Comparison of ENCODE assay signal across 18 mouse cellular contexts in genomic region chr6:61263291-61263690, GRCm38 (mm10).
DNase-seq lines count a peak whose midpoint lies in the region; ATAC-seq and TF ChIP-seq lines count a peak whose summit lies in the region.
"Had no signal": no experiment of that assay in that cellular context is flagged by ENCODE, and none has a peak within 500 bp of the region (broad histone marks: within the 10 kb centered on the region; RNA-seq: fewer than 3 reads in every experiment).

No protein-coding gene starts in this region.

- no peaks in the 10 kb centered on the region for H3K27me3 ChIP-seq in lung, embryonic 15.5 days
- H3K27me3 ChIP-seq in forebrain, embryonic 14.5 days (replicated peaks; ENCODE audit: control insufficient read depth, insufficient read depth, low read length) = no peaks in the 10 kb centered on the region
- no peaks in the 10 kb centered on the region for H3K27me3 ChIP-seq in small intestine, adult 2 months (ENCODE audit: control insufficient read depth, insufficient read depth, low read length)
- H3K27me3 ChIP-seq: limb, embryonic 13.5 days had no signal

- 68% methylated on average over 1 of the region's 1 CpGs for WGBS in lung, embryonic 15.5 days
- WGBS in forebrain, embryonic 14.5 days = 9% methylated on average over 1 of the region's 1 CpGs
- WGBS in small intestine, adult 2 months = 24% methylated on average over 1 of the region's 1 CpGs

- no peak for DNase-seq in lung, postnatal 14 days
- peak; percentile 14 for DNase-seq in WW6 (ENCODE audit: low read depth, low spot score)
- peak; percentile 30 for DNase-seq in forebrain, embryonic 14.5 days (ENCODE audit: low spot score)
- no peak for DNase-seq in gastrocnemius, adult 18-20 months (ENCODE audit: low spot score)
- DNase-seq in retina, embryonic 14.5 days (ENCODE audit: low spot score) = no peak
- DNase-seq: adrenal gland, postnatal 10 days; cerebellum, adult 8-10 months; gastrocnemius, postnatal 14 days; heart, postnatal 14 days; kidney, adult 11 months; kidney, postnatal 14 days; midbrain, embryonic 14.5 days; right cerebral cortex, adult 18-20 months; thymus, adult 18-20 months had no signal

- H3K9me3 ChIP-seq in lung, embryonic 15.5 days = no peaks in the 10 kb centered on the region
- no peaks in the 10 kb centered on the region for H3K9me3 ChIP-seq in forebrain, embryonic 14.5 days (replicated peaks; ENCODE audit: control insufficient read depth, low read length)
- H3K9me3 ChIP-seq: limb, embryonic 13.5 days had no signal

- no peak overlapping the region for H3K4me3 ChIP-seq in lung, embryonic 15.5 days
- no peak overlapping the region for H3K4me3 ChIP-seq in forebrain, embryonic 14.5 days (ENCODE audit: low read depth, low read length)
- H3K4me3 ChIP-seq in small intestine, adult 2 months (ENCODE audit: low read depth, low read length) = no peak overlapping the region
- H3K4me3 ChIP-seq: limb, embryonic 13.5 days had no signal

- TF ChIP-seq POLR2A in small intestine, adult 2 months (IDR thresholded peaks at IDR 0.05; ENCODE audit: low read depth, low read length) = no peak

- peaks cover 11% of the 10 kb centered on the region; the same call in 1 of the 2 replicates for H3K4me1 ChIP-seq in lung, embryonic 15.5 days
- 0 out of 2 replicates have a peak, but pooled peaks cover 7% of the 10 kb centered on the region for H3K4me1 ChIP-seq in forebrain, embryonic 14.5 days (ENCODE audit: control insufficient read depth, insufficient read depth, low read length)
- H3K4me1 ChIP-seq in small intestine, adult 2 months (ENCODE audit: control insufficient read depth, insufficient read depth, insufficient read length, low read length) = peaks cover 16% of the 10 kb centered on the region; the same call in 1 of the 2 replicates

- H3K9ac ChIP-seq in lung, embryonic 15.5 days = no peak overlapping the region
- H3K9ac ChIP-seq in forebrain, embryonic 14.5 days (ENCODE audit: low read length) = no peak overlapping the region
- H3K9ac ChIP-seq: hindbrain, embryonic 14.5 days; limb, embryonic 13.5 days had no signal

- H3K4me2 ChIP-seq in lung, embryonic 15.5 days = no peak overlapping the region
- no peak overlapping the region for H3K4me2 ChIP-seq in forebrain, embryonic 14.5 days (ENCODE audit: low read length)
- H3K4me2 ChIP-seq: hindbrain, embryonic 14.5 days; limb, embryonic 13.5 days had no signal

- no peak for ATAC-seq in lung, embryonic 15.5 days (ENCODE audit: borderline replicate concordance, extremely low read depth, low FRiP score, low TSS enrichment)
- peak; percentile 33; the same call in 1 of the 2 replicates for ATAC-seq in forebrain, embryonic 14.5 days

- no peak for TF ChIP-seq CTCF in small intestine, adult 2 months (IDR thresholded peaks at IDR 0.05; ENCODE audit: extremely low read depth, insufficient read length, insufficient replicate concordance, low read depth, low read length)

- H3K27ac ChIP-seq in lung, embryonic 15.5 days = peak overlapping the region; percentile 20
- no peak overlapping the region for H3K27ac ChIP-seq in forebrain, embryonic 14.5 days (ENCODE audit: low read depth, low read length)
- H3K27ac ChIP-seq in small intestine, adult 2 months (ENCODE audit: insufficient read depth, low read depth, low read length) = peak overlapping the region; percentile 85
- H3K27ac ChIP-seq: hindbrain, embryonic 14.5 days; limb, embryonic 13.5 days had no signal

- no peaks in the 10 kb centered on the region for H3K36me3 ChIP-seq in lung, embryonic 15.5 days
- H3K36me3 ChIP-seq in forebrain, embryonic 14.5 days (ENCODE audit: control insufficient read depth, insufficient read depth, low read length) = no peaks in the 10 kb centered on the region
- no peaks in the 10 kb centered on the region for H3K36me3 ChIP-seq in small intestine, adult 2 months (ENCODE audit: control insufficient read depth, insufficient read depth, low read length)
- H3K36me3 ChIP-seq: limb, embryonic 13.5 days had no signal

Comparison
In these comparisons a context has a peak if more than half of its experiments do, and no peak if none do; other contexts are left out.
1. DNase-seq: peak in WW6 (single experiment) and forebrain, embryonic 14.5 days (single experiment); none in lung, postnatal 14 days (single experiment), gastrocnemius, adult 18-20 months (single experiment) and retina, embryonic 14.5 days (single experiment).